Mouse (Mus musculus) bone marrow, adult 2 months (tissue): ENCODE results near the gene Ric1.

Experiments used
- CTCF ChIP-seq: fragments of 200-500 bp; IDR thresholded peaks from 2 replicates; pipeline ENCODE4 v1.5.1; 2011; ENCODE audit warnings: low read length, control low read depth; ENCODE audit not compliant: control insufficient read depth, insufficient read depth
- POLR2A ChIP-seq: fragments of 200-500 bp; IDR thresholded peaks from 2 replicates; pipeline ENCODE4 v1.6.1; 2011; ENCODE audit warnings: low read depth, mild to moderate bottlenecking, control low read depth, low read length, borderline replicate concordance; ENCODE audit not compliant: control insufficient read depth

DNA sequence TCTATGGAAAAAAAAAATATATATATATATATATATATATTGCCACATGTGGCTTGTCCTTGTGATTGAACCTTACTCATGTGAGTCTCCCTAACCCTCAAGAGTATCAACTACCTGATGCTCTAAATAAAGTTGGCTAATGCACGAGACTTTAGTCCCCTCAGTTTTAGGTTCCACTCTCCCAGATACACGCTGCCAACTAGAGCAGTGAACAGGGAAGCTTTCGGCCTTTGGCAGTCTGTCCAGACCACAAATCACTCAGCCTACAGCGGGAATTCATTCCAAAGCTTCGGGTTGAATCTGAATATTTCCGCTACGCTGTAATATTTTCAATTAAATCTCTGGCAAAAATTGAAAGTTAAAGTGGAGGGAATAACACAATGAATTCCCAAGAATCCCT, 3.7 kb upstream of the Ric1 start:
- no peak for TF ChIP-seq CTCF
- TF ChIP-seq POLR2A = no peak
